In genomic region chr4:44166702-44167396, GRCm38 (mm10) we compare ENCODE assay signal across 8 mouse cellular contexts.
A peak's percentile ranks its signal among the peaks of the same experiment; 100 is the strongest.
DNase-seq lines count a peak whose midpoint lies in the region; ATAC-seq and TF ChIP-seq lines count a peak whose summit lies in the region.

No protein-coding gene starts in this region.

- peak overlapping the region; percentile 93 for H3K4me3 ChIP-seq in gastrocnemius, adult 2 months
- H3K4me3 ChIP-seq in forebrain, embryonic 13.5 days = peak overlapping the region; percentile 83
- H3K4me3 ChIP-seq in liver, embryonic 14.5 days (ENCODE audit: insufficient read depth in 1 of 2, low read depth in 2 of 2, low read length in 2 of 2) = peak overlapping the region; percentile 79 to 80

- intact Hi-C loops in gastrocnemius, adult 2 months (cut with DNase I) = loop anchor here (5.0 kb wide), 1 partner anchor 95 kb away; no protein-coding TSS in a partner anchor

- H3K27me3 ChIP-seq in forebrain, embryonic 13.5 days = no peaks in the 10 kb centered on the region
- H3K27me3 ChIP-seq in liver, embryonic 14.5 days (ENCODE audit: control insufficient read depth, insufficient read depth, low read length) = no peaks in the 10 kb centered on the region

- no peaks in the 10 kb centered on the region for H3K36me3 ChIP-seq in forebrain, embryonic 13.5 days (ENCODE audit: poor library complexity, severe bottlenecking)
- no peaks in the 10 kb centered on the region for H3K36me3 ChIP-seq in liver, embryonic 14.5 days (replicated peaks; ENCODE audit: control insufficient read depth, insufficient read depth, low read depth)

- 4% methylated on average over 20 of the region's 20 CpGs for WGBS in forebrain, embryonic 13.5 days
- 1% methylated on average over 20 of the region's 20 CpGs for WGBS in liver, embryonic 14.5 days (ENCODE audit: insufficient replicate concordance)

- peak overlapping the region; percentile 95 for H3K27ac ChIP-seq in gastrocnemius, adult 2 months
- H3K27ac ChIP-seq in forebrain, embryonic 13.5 days = peak overlapping the region; percentile 99
- H3K27ac ChIP-seq in liver, embryonic 14.5 days = peak overlapping the region; percentile 88

- H3K4me1 ChIP-seq in forebrain, embryonic 13.5 days = peaks cover 54% of the 10 kb centered on the region
- H3K4me1 ChIP-seq in liver, embryonic 14.5 days (replicated peaks; ENCODE audit: control insufficient read depth in 2 of 2, insufficient read depth in 2 of 2, low read length in 1 of 2) = peaks cover 15 to 26% of the 10 kb centered on the region in 2 experiments

- no peak for ATAC-seq in forebrain, embryonic 13.5 days
- ATAC-seq in liver, embryonic 14.5 days (ENCODE audit: insufficient read depth) = no peak

- H3K9me3 ChIP-seq in forebrain, embryonic 13.5 days (replicated peaks) = no peaks in the 10 kb centered on the region
- H3K9me3 ChIP-seq in liver, embryonic 14.5 days (ENCODE audit: control insufficient read depth, low read length) = no peaks in the 10 kb centered on the region

- no peak for TF ChIP-seq CTCF in gastrocnemius, adult 2 months (IDR thresholded peaks at IDR 0.05)
- no peak for TF ChIP-seq CTCF in liver, embryonic 14.5 days (IDR thresholded peaks at IDR 0.05; ENCODE audit: low read depth)

- TF ChIP-seq EP300 in liver, embryonic 14.5 days (IDR thresholded peaks at IDR 0.05; ENCODE audit: low read depth) = no peak

- H3K9ac ChIP-seq in forebrain, embryonic 13.5 days = peak overlapping the region; percentile 97
- H3K9ac ChIP-seq in liver, embryonic 14.5 days (replicated peaks) = peak overlapping the region; percentile 85

- no peak for DNase-seq in gastrocnemius, adult 2 months
- no peak for DNase-seq in gastrocnemius, postnatal 25 days
- DNase-seq in 416B (ENCODE audit: low read depth) = peak; percentile 55
- no peak for DNase-seq in liver, embryonic 14.5 days (ENCODE audit: low read depth in 3 of 3, low spot score in 3 of 3)
- no peak for DNase-seq in right cerebral cortex, postnatal 4 days
- no peak for DNase-seq in gastrocnemius, postnatal 10 days
- no peak for DNase-seq in kidney, postnatal 14 days

- peak overlapping the region; percentile 81 for H3K4me2 ChIP-seq in forebrain, embryonic 13.5 days
- H3K4me2 ChIP-seq in liver, embryonic 14.5 days (ENCODE audit: low read depth) = peak overlapping the region; percentile 85
